Mouse (Mus musculus) liver, postnatal 0 days (tissue): ENCODE measurements around the gene Pfdn6. TPM values are rescaled to one million over a fixed set of nuclear protein-coding genes. Genes with fewer than 3 reads are reported as not detected.

Experiments used
- ATAC-seq: fragments of 200-750 bp; cut with Nextera tagmentation; 2 replicates; pipeline ENCODE4 v1.8.0; 2017; ENCODE audit warnings: mild to moderate bottlenecking, moderate library complexity
- DNase-seq: peaks from one replicate; pipeline ENCODE4 v3.0.0-alpha.2; 2016
- H3K27ac ChIP-seq: fragments of 300-500 bp; sonication (generic); 2 replicates; pipeline ENCODE4 v1.5.1; 2014; ENCODE audit warnings: antibody characterized with exemption, moderate library complexity, mild to moderate bottlenecking, low read depth
- H3K27me3 ChIP-seq: fragments of 300-500 bp; sonication (generic); 2 replicates; pipeline ENCODE4 v1.6.1; 2014; ENCODE audit warnings: low read length, control low read depth, mixed read lengths; ENCODE audit not compliant: insufficient read depth
- H3K36me3 ChIP-seq: fragments of 300-500 bp; sonication (generic); replicated peaks from 2 replicates; pipeline ENCODE4 v1.6.1; 2014; ENCODE audit warnings: mild to moderate bottlenecking, control low read depth, low read length, moderate library complexity, mixed read lengths; ENCODE audit not compliant: insufficient read depth
- H3K4me1 ChIP-seq: fragments of 300-500 bp; sonication (generic); 2 replicates; pipeline ENCODE4 v1.6.1; 2014; ENCODE audit warnings: antibody characterized with exemption, mild to moderate bottlenecking, control low read depth; ENCODE audit not compliant: insufficient read depth
- H3K4me2 ChIP-seq: fragments of 300-500 bp; sonication (generic); 2 replicates; pipeline ENCODE4 v1.6.1; 2014; ENCODE audit warnings: low read depth, mild to moderate bottlenecking, low read length, moderate library complexity, mixed read lengths
- H3K4me3 ChIP-seq: fragments of 300-500 bp; sonication (generic); 2 replicates; pipeline ENCODE4 v1.5.1; 2014; ENCODE audit warnings: low read depth, low read length
- H3K9ac ChIP-seq: fragments of 300-500 bp; sonication (generic); replicated peaks from 2 replicates; pipeline ENCODE4 v1.6.1; 2014; ENCODE audit warnings: mild to moderate bottlenecking, moderate library complexity
- H3K9me3 ChIP-seq: fragments of 300-500 bp; sonication (generic); 2 replicates; pipeline ENCODE4 v1.6.1; 2016; ENCODE audit warnings: mild to moderate bottlenecking, control low read depth, low read length, mixed read lengths
- CTCF ChIP-seq: sonication (generic); IDR thresholded peaks from 2 replicates; pipeline ENCODE4 v1.5.1; 2016; ENCODE audit warnings: antibody characterized with exemption, low read depth
- EP300 ChIP-seq: IDR thresholded peaks from 2 replicates; pipeline ENCODE4 v1.6.1; 2016; ENCODE audit warnings: antibody characterized with exemption, low read depth, mild to moderate bottlenecking
- WGBS: fragments of 180-500 bp; shearing (Covaris S2); extraction: QIAGEN DNeasy Blood & Tissue Kit; methylation state at CpG from one replicate; pipeline ENCODE4 v1.1.7; 2014; ENCODE audit not compliant: insufficient replicate concordance; 5-methylcytosine and 5-hydroxymethylcytosine counted together
- polyA plus RNA-seq: library from polyadenylated mRNA; unstranded; fragments of >200 nt; fragmentation: Nextera tagmentation; extraction: Ambion mirVana; gene quantifications from 2 replicates; pipeline ENCODE4 v1.2.1, GENCODE M21; 2015

Gene Pfdn6
- polyA plus RNA-seq, 1 experiment from 2014 or later = 85.5 TPM

- DNase-seq (no peak), ATAC-seq (no peak)
- no peak overlapping the region for H3K9ac ChIP-seq
- H3K4me3 ChIP-seq = no peak overlapping the region
- H3K36me3 ChIP-seq = peaks cover 24% of the 10 kb centered on the region
- H3K4me2 ChIP-seq = no peak overlapping the region
- H3K27ac ChIP-seq = no peak overlapping the region
- no peaks in the 10 kb centered on the region for H3K27me3 ChIP-seq
- TF ChIP-seq EP300 (no peak), CTCF (no peak)
- H3K9me3 ChIP-seq = no peaks in the 10 kb centered on the region
- peaks cover 24% of the 10 kb centered on the region for H3K4me1 ChIP-seq
- 84% methylated on average over 15 of the region's 15 CpGs for WGBS
Measured at GRCm38 (mm10) chr17:33936993-33937392, 3.1 kb downstream of the Pfdn6 start.

- Histone ChIP-seq H3K27me3 (no peaks in the 10 kb centered on the region), H3K4me2 (no peak overlapping the region), H3K4me1 (peaks cover 19% of the 10 kb centered on the region), H3K36me3 (peaks cover 24% of the 10 kb centered on the region), H3K9ac (no peak overlapping the region), H3K4me3 (no peak overlapping the region), H3K27ac (no peak overlapping the region), H3K9me3 (no peaks in the 10 kb centered on the region)
- ATAC-seq (no peak), DNase-seq (no peak)
- 79% methylated on average over 21 of the region's 21 CpGs for WGBS
- TF ChIP-seq CTCF = no peak
- no peak for TF ChIP-seq EP300
Measured at GRCm38 (mm10) chr17:33935422-33936055, 4.6 kb downstream of the Pfdn6 start.

GRCm38 (mm10) chr17:33932970-33933369, 7.2 kb downstream of the Pfdn6 start:
- WGBS = 83% methylated on average over 15 of the region's 15 CpGs

GRCm38 (mm10) chr17:33932448-33932847, 7.7 kb downstream of the Pfdn6 start:
- Histone ChIP-seq H3K27me3 (no peaks in the 10 kb centered on the region), H3K4me1 (peaks cover 11% of the 10 kb centered on the region), H3K4me2 (no peak overlapping the region), H3K9me3 (no peaks in the 10 kb centered on the region), H3K9ac (no peak overlapping the region), H3K27ac (no peak overlapping the region), H3K4me3 (no peak overlapping the region), H3K36me3 (peaks cover 31% of the 10 kb centered on the region)
- 80% methylated on average over 14 of the region's 14 CpGs for WGBS
- no peak for ATAC-seq
- no peak for DNase-seq
- TF ChIP-seq CTCF (no peak), EP300 (no peak)

More at GRCm38 (mm10) chr17:33932970-33933369, 7.2 kb downstream of the Pfdn6 start:
- H3K9ac ChIP-seq = no peak overlapping the region
- ATAC-seq (no peak), DNase-seq (no peak)
- no peak overlapping the region for H3K4me3 ChIP-seq
- no peak overlapping the region for H3K27ac ChIP-seq
- TF ChIP-seq EP300 (no peak), CTCF (no peak)
- peaks cover 25% of the 10 kb centered on the region for H3K36me3 ChIP-seq
- no peak overlapping the region for H3K4me2 ChIP-seq
- no peaks in the 10 kb centered on the region for H3K9me3 ChIP-seq
- peaks cover 11% of the 10 kb centered on the region for H3K4me1 ChIP-seq
- no peaks in the 10 kb centered on the region for H3K27me3 ChIP-seq

- Histone ChIP-seq H3K27me3 (no peaks in the 10 kb centered on the region), H3K9ac (no peak overlapping the region), H3K4me3 (no peak overlapping the region), H3K9me3 (no peaks in the 10 kb centered on the region), H3K4me1 (peaks cover 11% of the 10 kb centered on the region), H3K27ac (no peak overlapping the region), H3K36me3 (peaks cover 35% of the 10 kb centered on the region), H3K4me2 (no peak overlapping the region)
- no peak for ATAC-seq
- WGBS = 93% methylated on average over 11 of the region's 11 CpGs
- TF ChIP-seq CTCF (no peak), EP300 (no peak)
- no peak for DNase-seq
Measured at GRCm38 (mm10) chr17:33931947-33932346, 8.2 kb downstream of the Pfdn6 start.

- Histone ChIP-seq H3K36me3 (peaks cover 36% of the 10 kb centered on the region), H3K9ac (peak overlapping the region; percentile 80), H3K27ac (no peak overlapping the region; the same call in 1 of the 2 replicates), H3K4me3 (peak overlapping the region; percentile 89), H3K27me3 (no peaks in the 10 kb centered on the region), H3K9me3 (no peaks in the 10 kb centered on the region), H3K4me1 (peaks cover 11% of the 10 kb centered on the region), H3K4me2 (peak overlapping the region; percentile 100)
- ATAC-seq = no peak
- WGBS = 55% methylated on average over 18 of the region's 18 CpGs
- DNase-seq = no peak
- TF ChIP-seq CTCF (no peak), EP300 (no peak)
Measured at GRCm38 (mm10) chr17:33931159-33931866, 8.8 kb downstream of the Pfdn6 start.
